Mouse (Mus musculus): Measurements from ENCODE around the gene Phxr2. TPM values are rescaled to one million over a fixed set of nuclear protein-coding genes. Genes with fewer than 3 reads are reported as not detected.
"Not testable (repeated sequence)": the region's sequence is repeated elsewhere in the genome, so short reads cannot be mapped to it uniquely, and the experiment has no call there.

Phxr2 gene
- polyA plus RNA-seq, 1 experiment from 2014 or later, result not detected

- 0 out of 2 replicates have a peak, but pooled peaks cover 3% of the 10 kb centered on the region for H3K9me3 ChIP-seq (replicated peaks)
- no peaks in the 10 kb centered on the region for H3K27me3 ChIP-seq (replicated peaks)
- no peak overlapping the region for H3K4me3 ChIP-seq
- WGBS, result 41% methylated on average over 8 of the region's 8 CpGs
- no peak overlapping the region for H3K9ac ChIP-seq
- peak; percentile 22; the same call in 1 of the 2 replicates for ATAC-seq (ENCODE audit: insufficient number of reproducible peaks, low FRiP score)
- no peak overlapping the region for H3K4me2 ChIP-seq
- H3K4me1 ChIP-seq (replicated peaks), result peaks cover 18% of the 10 kb centered on the region
- peaks cover 4% of the 10 kb centered on the region; the same call in 1 of the 2 replicates for H3K36me3 ChIP-seq
- no peak overlapping the region for H3K27ac ChIP-seq (ENCODE audit: poor library complexity, severe bottlenecking)
These were observed 36.0 kb upstream of the Phxr2 start for GRCm38 (mm10) chr10:99161987-99162582.

DNA sequence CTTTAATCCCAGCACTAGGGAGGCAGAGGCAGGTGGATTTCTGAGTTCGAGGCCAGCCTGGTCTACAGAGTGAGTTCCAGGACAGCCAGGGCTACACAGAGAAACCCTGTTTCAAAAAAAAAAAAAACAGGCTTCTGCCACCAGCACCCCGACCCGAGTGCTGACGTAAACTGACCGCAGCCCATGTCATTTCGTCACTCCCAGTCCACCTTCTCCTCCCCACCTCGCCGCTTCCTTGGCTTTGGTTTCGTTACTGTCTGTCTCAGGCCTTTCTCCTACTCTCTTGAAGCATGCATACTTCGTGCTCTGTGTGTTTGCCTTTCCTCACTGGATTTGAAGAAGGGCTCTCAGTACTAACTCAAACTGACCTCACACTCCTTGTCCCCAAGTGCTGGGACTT lies 31.6 kb upstream of the Phxr2 start:
- H3K36me3 ChIP-seq, result peaks cover 13% of the 10 kb centered on the region; the same call in 1 of the 2 replicates
- not testable (repeated sequence) for H3K4me1 ChIP-seq (replicated peaks); H3K4me2 ChIP-seq; H3K27me3 ChIP-seq (replicated peaks); H3K9me3 ChIP-seq (replicated peaks); H3K9ac ChIP-seq; H3K4me3 ChIP-seq; ATAC-seq (ENCODE audit: insufficient number of reproducible peaks, low FRiP score); H3K27ac ChIP-seq (ENCODE audit: poor library complexity, severe bottlenecking)
- 87% methylated on average over 10 of the region's 10 CpGs for WGBS

DNA sequence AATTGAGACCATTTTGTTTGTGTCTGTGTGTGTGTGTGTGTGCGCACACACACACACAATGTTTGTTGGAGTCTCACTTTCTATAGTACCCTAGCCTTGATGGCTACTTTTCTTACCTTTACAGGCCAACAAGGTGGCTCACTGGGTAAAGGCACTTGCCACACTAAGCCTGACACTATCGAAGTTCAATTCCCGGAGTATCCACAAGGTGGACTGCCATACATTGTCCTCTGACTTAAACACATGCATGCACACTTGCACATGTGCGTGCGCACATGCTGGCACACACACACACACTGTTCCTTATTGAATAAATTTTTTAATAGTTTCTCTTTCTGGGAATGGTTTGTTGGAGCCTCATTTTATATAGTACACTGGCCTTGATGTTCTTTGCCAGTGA lies 30.7 kb upstream of the Phxr2 start:
- no peak for ATAC-seq (ENCODE audit: insufficient number of reproducible peaks, low FRiP score)
- Histone ChIP-seq H3K4me3 (no peak overlapping the region), H3K36me3 (peaks cover 13% of the 10 kb centered on the region; the same call in 1 of the 2 replicates), H3K27ac (ENCODE audit: poor library complexity, severe bottlenecking) (no peak overlapping the region), H3K4me1 (replicated peaks) (no peaks in the 10 kb centered on the region), H3K27me3 (replicated peaks) (no peaks in the 10 kb centered on the region), H3K4me2 (no peak overlapping the region), H3K9me3 (replicated peaks) (0 out of 2 replicates have a peak, but pooled peaks cover 3% of the 10 kb centered on the region), H3K9ac (no peak overlapping the region)
- WGBS, result 93% methylated on average over 5 of the region's 5 CpGs

DNA sequence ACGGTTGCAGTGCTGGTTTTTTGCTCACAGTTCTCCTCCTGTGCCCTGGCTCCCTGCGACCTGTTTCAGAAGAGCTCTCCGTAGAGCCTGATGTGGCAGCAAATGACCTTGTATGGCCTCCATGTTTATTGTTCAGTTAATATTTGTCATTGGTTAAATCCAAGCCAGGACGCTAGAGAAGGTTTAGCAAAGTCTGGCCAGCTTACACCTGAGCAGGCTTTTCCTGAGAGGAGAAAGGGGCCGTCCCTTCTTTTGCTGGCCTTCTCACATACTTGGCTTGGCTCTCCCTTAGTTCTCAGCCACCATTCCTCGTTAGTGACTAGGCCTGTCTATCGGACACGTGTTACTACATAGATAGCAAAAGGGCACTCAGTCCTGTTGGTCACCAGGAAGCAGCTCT lies 28.5 kb upstream of the Phxr2 start:
- Histone ChIP-seq H3K27me3 (replicated peaks) (no peaks in the 10 kb centered on the region), H3K4me1 (replicated peaks) (no peaks in the 10 kb centered on the region), H3K9ac (no peak overlapping the region), H3K27ac (ENCODE audit: poor library complexity, severe bottlenecking) (no peak overlapping the region), H3K36me3 (peaks cover 13% of the 10 kb centered on the region; the same call in 1 of the 2 replicates), H3K4me3 (no peak overlapping the region), H3K4me2 (no peak overlapping the region), H3K9me3 (replicated peaks) (0 out of 2 replicates have a peak, but pooled peaks cover 3% of the 10 kb centered on the region)
- 81% methylated on average over 8 of the region's 8 CpGs for WGBS
- ATAC-seq (ENCODE audit: insufficient number of reproducible peaks, low FRiP score), result no peak

DNA sequence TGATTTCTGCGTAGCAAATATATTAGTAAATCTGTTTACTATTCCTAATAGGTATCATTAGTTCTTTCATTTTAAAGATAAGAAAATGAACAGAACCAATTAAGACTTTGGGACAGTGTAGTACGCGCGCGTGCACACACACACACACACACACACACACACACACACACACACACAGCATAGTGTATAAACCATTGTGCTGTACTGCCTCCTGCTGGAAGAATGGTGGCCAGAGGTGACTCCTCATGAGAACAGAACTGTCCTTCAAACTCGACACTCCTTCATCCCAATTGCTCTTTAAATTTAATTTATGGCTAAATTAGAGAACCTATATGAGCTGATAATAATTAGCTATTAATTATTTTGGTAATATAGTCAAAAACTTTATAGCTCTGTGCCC lies 25.9 kb upstream of the Phxr2 start:
- H3K27ac ChIP-seq (ENCODE audit: poor library complexity, severe bottlenecking), result no peak overlapping the region
- no peaks in the 10 kb centered on the region for H3K27me3 ChIP-seq (replicated peaks)
- H3K4me1 ChIP-seq (replicated peaks), result no peaks in the 10 kb centered on the region
- no peak overlapping the region for H3K4me2 ChIP-seq
- H3K9me3 ChIP-seq (replicated peaks), result no peaks in the 10 kb centered on the region
- no peak for ATAC-seq (ENCODE audit: insufficient number of reproducible peaks, low FRiP score)
- no peak overlapping the region for H3K9ac ChIP-seq
- no peak overlapping the region for H3K4me3 ChIP-seq
- WGBS, result 89% methylated on average over 6 of the region's 6 CpGs
- peaks cover 8% of the 10 kb centered on the region; the same call in 1 of the 2 replicates for H3K36me3 ChIP-seq

- no peak overlapping the region for H3K4me2 ChIP-seq
- no peaks in the 10 kb centered on the region for H3K9me3 ChIP-seq (replicated peaks)
- 93% methylated on average over 1 of the region's 1 CpGs for WGBS
- H3K36me3 ChIP-seq, result peaks cover 5% of the 10 kb centered on the region; the same call in 1 of the 2 replicates
- no peak for ATAC-seq (ENCODE audit: insufficient number of reproducible peaks, low FRiP score)
- H3K27ac ChIP-seq (ENCODE audit: poor library complexity, severe bottlenecking), result no peak overlapping the region
- no peak overlapping the region for H3K9ac ChIP-seq
- no peaks in the 10 kb centered on the region for H3K4me1 ChIP-seq (replicated peaks)
- H3K27me3 ChIP-seq (replicated peaks), result no peaks in the 10 kb centered on the region
- no peak overlapping the region for H3K4me3 ChIP-seq
These were observed 25.5 kb upstream of the Phxr2 start for GRCm38 (mm10) chr10:99151580-99151979.

DNA sequence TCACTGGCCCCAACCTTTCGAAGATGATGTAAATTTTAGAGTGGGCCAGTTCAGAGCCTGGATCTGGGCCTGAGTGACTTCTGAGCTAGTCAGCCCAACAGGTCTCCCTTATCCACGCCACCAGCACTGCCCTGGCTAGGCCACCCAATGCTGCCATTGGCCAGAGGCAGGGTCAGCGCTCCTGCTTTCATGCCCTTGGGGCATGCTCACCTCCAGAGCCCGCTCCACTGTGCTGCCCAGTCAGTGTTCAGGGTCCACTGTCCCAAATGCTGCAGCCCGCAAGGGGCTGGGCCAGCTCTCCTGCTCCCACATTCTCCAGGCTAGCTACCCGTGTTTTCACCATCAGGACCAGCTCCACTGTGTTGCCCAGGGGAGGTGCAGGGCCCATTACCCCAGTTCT lies 23.9 kb upstream of the Phxr2 start:
- no peak for ATAC-seq (ENCODE audit: insufficient number of reproducible peaks, low FRiP score)
- no peaks in the 10 kb centered on the region for H3K4me1 ChIP-seq (replicated peaks)
- 90% methylated on average over 6 of the region's 6 CpGs for WGBS
- H3K27me3 ChIP-seq (replicated peaks), result no peaks in the 10 kb centered on the region
- no peaks in the 10 kb centered on the region for H3K9me3 ChIP-seq (replicated peaks)
- no peak overlapping the region for H3K4me2 ChIP-seq
- H3K36me3 ChIP-seq, result no peaks in the 10 kb centered on the region
- no peak overlapping the region for H3K4me3 ChIP-seq
- H3K27ac ChIP-seq (ENCODE audit: poor library complexity, severe bottlenecking), result no peak overlapping the region
- no peak overlapping the region for H3K9ac ChIP-seq

DNA sequence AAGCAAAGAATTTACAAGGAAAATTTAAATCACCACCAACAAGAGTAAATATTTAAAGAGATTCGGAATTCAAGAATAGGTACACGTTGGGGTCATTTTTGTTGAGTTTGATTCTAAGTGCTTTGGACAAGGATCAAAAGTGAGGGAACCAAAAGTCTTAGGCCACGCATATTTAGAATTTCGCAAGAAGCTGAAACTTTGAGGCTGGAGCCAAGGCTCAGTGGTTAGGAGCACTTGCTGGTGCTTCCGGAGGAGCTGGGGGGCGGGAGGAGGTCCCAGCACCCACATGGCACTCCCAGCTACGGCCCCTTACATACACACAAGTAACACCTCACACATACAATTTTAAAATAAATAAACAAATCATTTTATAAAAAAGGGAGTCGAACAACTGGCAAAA lies 20.5 kb upstream of the Phxr2 start:
- Histone ChIP-seq H3K4me3 (no peak overlapping the region), H3K36me3 (no peaks in the 10 kb centered on the region), H3K9ac (no peak overlapping the region), H3K9me3 (replicated peaks) (no peaks in the 10 kb centered on the region), H3K27ac (ENCODE audit: poor library complexity, severe bottlenecking) (no peak overlapping the region), H3K27me3 (replicated peaks) (no peaks in the 10 kb centered on the region), H3K4me1 (replicated peaks) (no peaks in the 10 kb centered on the region), H3K4me2 (no peak overlapping the region)
- 90% methylated on average over 8 of the region's 8 CpGs for WGBS
- ATAC-seq (ENCODE audit: insufficient number of reproducible peaks, low FRiP score), result no peak

GRCm38 (mm10) chr10:99145611-99146010 lies 19.5 kb upstream of the Phxr2 start:
- no peaks in the 10 kb centered on the region for H3K4me1 ChIP-seq (replicated peaks)
- H3K4me3 ChIP-seq, result no peak overlapping the region
- no peaks in the 10 kb centered on the region for H3K9me3 ChIP-seq (replicated peaks)
- no peak overlapping the region for H3K4me2 ChIP-seq
- H3K27ac ChIP-seq (ENCODE audit: poor library complexity, severe bottlenecking), result no peak overlapping the region
- no peaks in the 10 kb centered on the region for H3K27me3 ChIP-seq (replicated peaks)
- WGBS, result 79% methylated on average over 8 of the region's 8 CpGs
- ATAC-seq (ENCODE audit: insufficient number of reproducible peaks, low FRiP score), result no peak
- no peak overlapping the region for H3K9ac ChIP-seq
- H3K36me3 ChIP-seq, result no peaks in the 10 kb centered on the region

- WGBS, result 56% methylated on average over 5 of the region's 5 CpGs
- Histone ChIP-seq H3K9ac (no peak overlapping the region), H3K9me3 (replicated peaks) (no peaks in the 10 kb centered on the region), H3K4me1 (replicated peaks) (peaks cover 4% of the 10 kb centered on the region), H3K27me3 (replicated peaks) (no peaks in the 10 kb centered on the region), H3K36me3 (peaks cover 14% of the 10 kb centered on the region), H3K4me2 (no peak overlapping the region), H3K4me3 (no peak overlapping the region), H3K27ac (ENCODE audit: poor library complexity, severe bottlenecking) (no peak overlapping the region)
- no peak for ATAC-seq (ENCODE audit: insufficient number of reproducible peaks, low FRiP score)
These were observed 10.2 kb upstream of the Phxr2 start for GRCm38 (mm10) chr10:99136337-99136736.

DNA sequence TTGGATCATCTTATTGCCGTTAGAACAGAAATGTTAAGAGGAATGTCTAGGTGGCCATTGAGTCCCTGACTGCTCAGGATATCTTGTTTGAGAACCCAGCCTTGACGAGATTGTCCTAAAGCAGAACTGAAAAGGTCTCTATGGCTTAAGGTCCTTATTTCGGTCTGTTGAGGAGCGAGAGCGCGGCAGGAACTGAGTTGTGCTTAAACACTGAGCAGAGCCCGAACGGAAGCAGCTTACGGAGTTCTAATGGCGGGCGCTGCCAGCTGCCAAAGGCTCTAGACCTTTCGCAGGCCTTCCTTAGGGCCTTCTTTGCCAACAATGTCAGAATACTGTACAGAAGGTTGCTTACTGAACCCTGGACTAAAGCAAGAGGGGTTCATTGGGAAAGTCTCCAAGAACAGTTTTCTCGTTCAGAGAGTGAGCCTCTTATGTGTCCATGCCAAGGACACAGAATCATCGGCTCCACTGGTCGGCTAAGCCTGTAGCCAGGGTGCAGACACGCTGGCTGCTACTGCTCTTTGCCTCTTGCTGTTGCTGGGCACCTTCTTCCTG lies 7.3 kb upstream of the Phxr2 start:
- Histone ChIP-seq H3K4me1 (replicated peaks) (peaks cover 10% of the 10 kb centered on the region), H3K9ac (no peak overlapping the region), H3K27me3 (replicated peaks) (no peaks in the 10 kb centered on the region), H3K27ac (ENCODE audit: poor library complexity, severe bottlenecking) (no peak overlapping the region), H3K9me3 (replicated peaks) (no peaks in the 10 kb centered on the region), H3K4me3 (no peak overlapping the region), H3K4me2 (no peak overlapping the region), H3K36me3 (peaks cover 9% of the 10 kb centered on the region; the same call in 1 of the 2 replicates)
- no peak for ATAC-seq (ENCODE audit: insufficient number of reproducible peaks, low FRiP score)
- WGBS, result 91% methylated on average over 16 of the region's 16 CpGs
